Mouse (Mus musculus) left cerebral cortex, postnatal 10 days (tissue): ENCODE data around the gene Nabp2. TPM values are rescaled to one million over a fixed set of nuclear protein-coding genes. Genes with fewer than 3 reads are reported as not detected.
A peak's percentile ranks its signal among the peaks of the same experiment; 100 is the strongest.

Source experiments
- DNase-seq, 2 experiments: peaks; one replicate each; pipeline ENCODE4 v3.0.0; 2021 to 2022; ENCODE audit warnings: low spot score in 2 of 2, mixed read lengths in 1 of 2; ENCODE audit errors: extremely low spot score in 1 of 2
- intact Hi-C: fragments of 180-260 bp; cut with DNase I; formaldehyde crosslinking; loops from one replicate; pipeline ENCODE4 v1.15.1; 2025
- total RNA-seq, 2 experiments: library from RNA; stranded (reverse); gene quantifications; 2 replicates each; pipeline ENCODE4 v1.2.3; 2021

The Nabp2 gene
- total RNA-seq: 10 to 100 TPM; 88.5 to 93.8 TPM

DNA sequence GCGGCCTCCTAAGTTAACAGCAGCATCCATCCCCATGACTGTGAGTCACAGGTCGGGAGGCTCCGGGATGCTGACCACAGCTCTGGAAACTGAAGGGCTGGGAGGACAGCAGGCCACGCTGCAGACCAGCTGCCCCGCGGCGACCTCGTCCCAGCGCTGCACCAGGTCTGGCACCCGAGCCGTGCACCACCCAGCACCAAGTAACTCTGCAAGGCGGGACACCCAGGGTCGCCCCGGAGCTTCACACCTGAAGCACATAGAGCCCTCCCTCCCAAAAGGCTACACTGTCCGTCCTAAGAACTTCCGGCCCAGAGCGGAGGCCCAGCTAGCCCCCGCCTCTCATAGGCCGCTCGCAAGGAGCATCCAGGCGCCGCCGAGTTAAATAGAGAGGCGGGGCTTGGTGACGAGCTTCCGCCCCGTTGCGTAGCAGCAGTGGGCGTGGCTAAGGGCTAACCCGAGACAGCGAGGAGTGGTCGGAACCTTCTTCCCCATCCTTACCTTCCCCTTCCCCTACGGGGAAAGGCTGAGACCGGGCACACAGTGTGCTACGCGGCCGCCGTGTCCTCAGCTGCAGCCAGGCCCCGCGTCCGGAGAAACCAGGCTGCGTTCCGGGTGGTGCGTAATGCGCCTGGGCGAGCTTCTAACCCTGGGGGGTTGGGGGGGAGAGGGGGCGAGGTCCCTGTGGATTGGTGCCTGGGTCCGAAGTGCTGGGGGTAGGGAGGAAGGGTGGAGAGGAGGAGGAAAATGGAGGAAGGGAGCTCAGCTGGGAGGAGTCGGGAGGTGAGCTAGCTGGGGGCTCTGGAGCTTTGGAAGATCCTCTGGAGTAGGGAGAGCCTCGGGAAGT lies at the start of gene Nabp2, which contains the start of gene Rnf41:
TSS of gene Nabp2 (minus strand) at position 282 of the 844 bp plus-strand sequence.
TSS of gene Rnf41 (plus strand) at position 447 of the 844 bp plus-strand sequence.
- DNase-seq: peak; percentile 96 to 98
- intact Hi-C loops: loop anchor here (5.0 kb wide), 1 partner anchor 46 kb away; the partner anchor contains the start of gene Smarcc2

DNA sequence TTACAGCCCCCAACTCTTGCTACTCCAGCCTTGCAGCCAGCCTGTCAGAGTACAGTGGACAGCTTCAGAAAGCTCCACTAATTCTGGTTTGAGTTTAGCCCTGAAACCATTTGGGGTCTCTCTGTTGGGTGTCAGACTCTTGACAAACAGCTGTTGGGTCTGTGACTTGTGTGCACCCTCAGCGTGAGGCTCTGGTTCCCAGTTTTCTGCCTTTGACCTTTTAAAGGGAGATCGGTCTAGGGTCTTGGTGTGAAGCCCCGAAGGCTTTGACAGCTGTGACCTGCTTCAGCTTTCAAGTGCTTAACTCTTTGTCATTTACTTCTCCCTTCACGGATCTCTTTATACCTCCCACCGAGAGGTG lies 49.0 kb upstream of the Nabp2 start:
- intact Hi-C loops: no loop called here

DNA sequence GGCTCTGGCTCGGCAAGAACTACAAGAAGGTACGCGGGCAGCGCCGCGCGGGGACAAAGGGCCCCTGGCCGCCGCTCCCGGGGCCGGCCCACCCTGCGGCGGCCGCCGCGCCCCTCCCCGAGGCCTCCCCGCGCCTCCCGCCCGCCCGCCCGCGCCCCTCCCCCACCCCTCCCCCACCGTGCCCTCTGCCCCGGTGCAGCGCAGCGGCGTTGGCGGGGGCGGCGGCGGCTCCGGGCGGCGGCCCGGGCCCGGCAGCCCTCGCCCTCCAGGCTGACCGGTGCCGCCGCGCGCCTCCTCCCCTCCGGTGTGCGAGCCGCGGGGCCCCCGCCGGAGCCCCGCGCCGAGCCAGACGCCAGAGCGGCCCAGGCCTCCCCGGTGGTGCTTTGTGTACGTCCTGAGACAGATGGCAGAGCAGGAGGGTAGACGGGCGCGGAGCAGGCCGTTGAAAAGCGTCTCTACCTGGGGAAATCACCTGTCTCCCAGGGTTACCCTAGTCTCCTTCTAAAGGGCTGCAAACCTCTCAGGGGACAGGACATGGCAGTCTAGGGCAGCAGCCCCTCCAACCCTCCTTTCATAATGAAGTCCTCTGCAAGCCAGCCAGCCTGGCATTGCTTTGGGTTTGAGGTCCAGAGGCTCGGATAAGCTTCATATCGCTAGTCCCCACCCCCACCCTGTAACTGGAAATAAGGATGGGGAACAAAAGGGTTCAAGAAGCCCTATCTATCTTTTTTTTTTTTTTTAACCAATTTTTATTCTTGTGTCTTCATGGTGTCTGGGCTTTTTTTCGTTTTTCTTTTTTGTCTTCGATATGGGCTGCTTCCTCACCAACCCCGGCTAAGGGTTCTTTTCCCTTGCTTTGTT lies 48.3 kb upstream of the Nabp2 start:
- peak in 1 of 2 experiments; percentile 62 for DNase-seq
- intact Hi-C loops: loop anchor here (5.0 to 10.0 kb wide), 3 partner anchors 47 to 125 kb away; partner anchors contain the start of genes Ankrd52, Cs, Nabp2 and Rnf41

More for the DNA sequence above, 49.0 kb upstream of the Nabp2 start:
- no peak for DNase-seq

DNA sequence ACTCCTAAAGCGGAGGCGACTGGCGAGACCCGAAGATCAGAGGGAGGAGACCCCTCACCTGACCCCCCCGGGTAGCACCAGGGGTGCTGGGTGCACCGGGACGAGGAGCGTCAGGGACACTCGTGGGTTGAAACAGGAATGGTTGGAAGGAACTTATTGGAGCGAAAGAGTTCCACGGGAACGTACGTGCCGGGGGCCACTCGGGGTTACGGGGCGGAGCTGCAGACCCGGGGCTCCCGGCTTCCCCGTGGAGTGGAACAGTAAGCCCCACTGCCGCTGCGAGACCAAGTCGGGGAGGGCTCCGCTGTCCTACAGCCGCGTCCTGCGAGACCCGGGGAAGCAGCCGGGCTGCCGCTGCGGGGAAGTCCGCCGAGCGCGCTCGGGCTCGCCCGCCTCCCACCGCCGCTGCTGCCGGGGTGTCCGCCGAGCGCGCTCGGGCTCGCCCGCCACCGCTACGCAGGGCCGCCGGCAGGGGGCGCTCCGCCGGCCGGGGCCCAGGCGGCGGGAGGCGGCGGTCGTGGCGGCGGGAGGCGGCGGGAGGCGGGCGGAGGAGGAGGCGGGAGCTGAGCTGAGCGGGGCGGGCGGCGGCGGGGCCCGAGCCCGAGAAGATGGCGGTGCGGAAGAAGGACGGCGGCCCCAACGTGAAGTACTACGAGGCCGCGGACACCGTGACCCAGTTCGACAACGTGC lies 47.6 kb upstream of the Nabp2 start, which contains the start of gene Smarcc2:
TSS of gene Smarcc2 (plus strand) at position 530 of the 690 bp plus-strand sequence.
- peak; percentile 72 to 93 for DNase-seq
- intact Hi-C loops: loop anchor here (5.0 to 10.0 kb wide), 3 partner anchors 47 to 124 kb away; partner anchors contain the start of genes Ankrd52, Cs, Nabp2 and Rnf41

DNA sequence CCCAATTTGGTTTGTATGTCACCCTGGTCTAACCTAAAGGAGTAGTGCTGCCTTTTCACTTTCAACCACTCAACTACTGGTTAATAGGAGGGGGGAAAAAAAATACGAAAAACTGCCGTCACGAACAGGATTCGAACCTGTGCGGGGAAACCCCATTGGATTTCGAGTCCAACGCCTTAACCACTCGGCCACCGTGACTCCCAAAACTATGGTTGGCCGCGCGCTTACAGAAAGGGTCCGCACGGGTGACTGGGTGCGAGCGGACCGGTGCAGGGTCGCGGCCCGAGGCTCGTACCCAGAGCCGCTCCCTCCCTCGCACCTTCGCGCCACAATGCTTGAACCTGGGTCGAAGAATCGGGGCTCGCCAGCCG lies 47.0 kb upstream of the Nabp2 start:
- intact Hi-C loops: loop anchor here (5.0 to 10.0 kb wide), 3 partner anchors 46 to 124 kb away; partner anchors contain the start of genes Ankrd52, Cs, Nabp2 and Rnf41

DNA sequence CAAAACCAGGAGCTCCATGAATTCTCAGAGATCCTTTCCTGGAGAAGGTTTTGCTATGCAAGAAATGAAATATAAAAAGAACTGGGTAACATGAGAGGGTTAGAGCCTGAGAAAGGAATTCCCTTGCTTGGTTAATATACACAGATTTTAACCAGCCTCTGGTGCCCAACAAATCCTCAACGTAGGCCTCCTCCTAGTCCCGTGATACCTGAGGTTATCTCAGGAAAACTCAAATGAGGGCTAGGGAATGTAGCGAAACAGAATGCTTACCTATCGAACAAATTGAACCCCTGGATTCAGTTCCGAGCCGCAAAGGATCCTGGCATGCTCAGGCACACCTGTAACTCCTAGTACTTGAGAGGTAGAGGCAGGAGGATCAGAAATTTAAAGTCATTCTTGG lies 46.4 kb upstream of the Nabp2 start:
- no peak for DNase-seq
- intact Hi-C loops: loop anchor here (5.0 to 10.0 kb wide), 3 partner anchors 45 to 123 kb away; partner anchors contain the start of genes Ankrd52, Cs, Nabp2 and Rnf41

More for the DNA sequence above, 47.0 kb upstream of the Nabp2 start:
- peak; percentile 82 to 89 for DNase-seq

DNA sequence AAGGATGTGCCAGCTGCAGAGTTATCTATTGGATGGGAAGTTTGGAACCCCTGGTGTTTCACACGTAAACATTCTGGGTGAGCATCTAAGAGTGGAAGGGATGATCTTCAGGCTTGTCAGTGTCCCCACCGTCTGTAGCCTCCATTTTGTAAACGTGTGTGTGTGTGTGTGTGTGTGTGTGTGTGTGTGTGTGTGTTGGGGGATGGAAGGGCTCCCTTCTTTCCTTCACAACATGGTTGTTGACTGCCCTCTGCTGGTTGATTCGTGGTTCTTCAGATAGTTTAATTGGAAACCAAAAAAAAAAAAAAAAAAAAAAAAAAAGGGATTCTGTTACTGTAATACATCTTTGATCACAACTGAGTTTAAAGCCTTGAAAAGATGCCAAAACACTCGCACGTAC lies 44.0 kb upstream of the Nabp2 start:
- intact Hi-C loops: loop anchor here (5.0 to 10.0 kb wide), 3 partner anchors 43 to 120 kb away; partner anchors contain the start of genes Ankrd52, Cs, Nabp2 and Rnf41
- peak; percentile 70 to 79 for DNase-seq

DNA sequence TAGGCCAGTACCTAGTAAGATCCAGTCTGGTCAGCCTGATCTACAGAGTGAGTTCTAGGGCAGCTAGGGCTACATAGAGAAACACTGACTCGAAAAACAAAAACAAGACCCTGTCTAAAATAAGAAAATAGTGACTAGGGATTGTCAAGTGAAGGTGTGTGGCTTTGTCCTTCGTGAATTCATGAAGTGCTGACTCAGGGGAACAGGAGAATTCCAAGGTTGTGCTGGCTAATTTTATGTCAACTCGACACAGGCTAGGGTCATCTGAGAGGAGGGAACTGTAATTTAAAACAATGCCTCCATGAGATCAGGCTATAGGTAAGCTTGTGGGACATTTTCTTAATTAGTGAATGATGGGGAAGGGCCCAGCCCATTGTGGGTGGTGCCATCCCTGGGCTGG lies 43.2 kb upstream of the Nabp2 start:
- intact Hi-C loops: loop anchor here (10.0 kb wide), 1 partner anchor 120 kb away; the partner anchor contains the start of gene Cs
- DNase-seq: no peak

DNA sequence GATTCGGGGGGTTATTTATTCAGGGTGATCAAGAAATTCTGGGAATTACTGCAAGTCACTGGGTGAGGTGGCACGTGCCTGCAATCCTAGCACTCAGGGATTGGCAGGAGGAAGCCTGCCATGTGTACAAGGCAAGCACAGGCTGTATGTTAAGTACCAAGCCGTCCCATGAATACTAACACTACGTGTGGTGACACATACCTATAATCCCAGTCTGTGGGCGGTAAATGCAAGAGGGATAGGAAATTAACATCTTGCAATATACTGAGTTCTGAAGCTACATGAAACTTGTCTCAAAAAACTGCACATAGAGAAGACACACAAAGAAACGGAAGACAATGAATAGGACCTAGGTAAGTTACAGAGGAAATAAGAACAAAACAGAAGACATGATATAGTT lies 39.7 kb upstream of the Nabp2 start:
- DNase-seq: no peak
- intact Hi-C loops: loop anchor here (10.0 kb wide), 1 partner anchor 116 kb away; the partner anchor contains the start of gene Cs

DNA sequence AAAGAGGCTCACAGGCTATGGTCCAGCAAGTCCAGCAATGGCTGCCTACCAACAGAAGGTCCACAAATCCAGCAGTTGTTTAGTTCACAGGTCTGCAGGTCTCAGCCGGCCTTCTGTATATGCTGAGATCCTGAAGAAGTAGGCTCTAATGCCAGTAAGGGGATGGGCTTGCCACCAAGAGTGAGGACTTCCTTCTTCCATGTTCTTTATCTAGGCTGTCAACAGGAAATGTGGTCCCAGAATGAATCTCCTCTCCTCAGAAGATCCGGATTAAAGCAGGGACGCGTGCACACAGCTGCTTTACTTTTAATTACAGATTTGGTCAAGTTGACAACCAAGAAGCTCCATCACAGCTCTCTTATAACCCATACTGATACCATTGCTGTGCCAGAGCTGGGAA lies 34.1 kb upstream of the Nabp2 start:
- intact Hi-C loops: no loop called here
- DNase-seq: no peak

DNA sequence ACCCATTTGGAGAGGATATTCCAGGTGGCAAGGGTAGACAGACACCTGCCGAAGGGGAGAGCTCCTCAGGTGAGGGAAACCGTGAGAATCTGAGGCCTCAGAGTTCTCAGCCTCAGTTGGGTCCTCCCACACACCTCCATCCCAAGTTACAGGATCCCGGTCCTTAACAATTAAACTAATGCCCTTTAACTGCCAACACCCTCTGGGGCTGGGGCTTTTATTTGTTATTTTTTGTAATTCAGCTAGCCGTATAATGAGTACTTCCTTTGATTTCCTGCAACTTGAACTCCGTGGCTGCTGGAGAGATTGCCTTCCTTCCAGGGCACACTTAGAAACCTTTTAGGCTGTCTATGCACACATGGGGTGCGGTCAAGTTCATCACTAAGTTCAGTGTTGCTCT lies 33.1 kb upstream of the Nabp2 start:
- DNase-seq: no peak
- intact Hi-C loops: no loop called here

DNA sequence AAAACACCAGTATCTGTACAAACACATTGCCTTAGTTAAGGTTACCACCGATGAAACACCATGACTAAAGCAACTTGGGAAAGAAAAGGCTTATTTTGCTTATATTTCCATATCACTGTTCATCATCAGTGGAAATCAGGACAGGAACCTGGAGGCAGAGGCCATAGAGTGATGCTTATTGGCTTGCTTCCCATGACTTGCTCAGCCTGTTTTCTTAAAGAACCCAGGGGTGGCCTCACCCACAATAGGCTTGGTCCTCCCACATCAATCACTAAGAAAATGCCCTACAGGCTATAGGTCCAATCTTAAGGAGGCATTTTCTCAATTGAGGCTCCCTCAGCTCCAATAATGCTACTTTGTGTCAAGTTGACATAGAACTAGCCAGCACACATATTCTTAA lies 31.4 kb upstream of the Nabp2 start:
- DNase-seq: no peak
- intact Hi-C loops: no loop called here

DNA sequence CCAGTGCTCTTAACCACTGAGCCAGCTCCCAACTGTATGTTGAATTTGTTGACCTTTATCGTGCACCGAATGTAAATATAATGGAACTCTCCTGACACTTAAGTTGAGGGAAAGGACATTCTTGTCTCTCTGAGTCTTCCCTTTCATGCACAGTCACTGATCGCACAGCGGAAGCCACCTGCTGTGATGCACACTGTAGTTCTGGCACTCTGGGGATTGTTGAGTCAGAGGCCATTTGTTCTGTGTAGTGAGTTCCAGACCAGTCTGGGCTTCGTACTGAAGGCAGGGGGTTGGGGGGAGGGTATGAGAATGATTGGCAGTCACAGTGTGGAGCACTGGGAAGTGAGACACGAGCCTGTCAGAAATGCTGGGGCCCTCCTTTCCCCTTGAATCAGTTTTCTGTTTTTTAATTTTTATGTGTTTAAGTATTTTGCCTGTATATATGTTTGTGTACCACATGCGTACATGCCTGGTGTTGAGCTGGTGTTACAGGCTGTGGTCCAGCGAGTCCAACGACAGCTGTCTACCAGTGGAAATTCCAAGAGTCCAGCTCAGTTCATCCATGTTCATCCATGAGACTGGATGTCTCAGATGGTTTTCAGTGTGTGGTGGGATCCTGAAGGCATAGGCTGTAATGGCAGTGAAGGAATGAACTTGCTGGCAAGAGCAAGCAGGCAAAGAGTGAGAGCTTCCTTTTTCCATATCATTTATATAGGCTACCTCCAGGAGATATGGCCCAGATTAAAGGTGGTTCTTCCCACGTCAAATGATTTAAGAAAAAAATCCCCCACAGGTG lies 30.2 kb upstream of the Nabp2 start:
- no peak for DNase-seq
- intact Hi-C loops: no loop called here

DNA sequence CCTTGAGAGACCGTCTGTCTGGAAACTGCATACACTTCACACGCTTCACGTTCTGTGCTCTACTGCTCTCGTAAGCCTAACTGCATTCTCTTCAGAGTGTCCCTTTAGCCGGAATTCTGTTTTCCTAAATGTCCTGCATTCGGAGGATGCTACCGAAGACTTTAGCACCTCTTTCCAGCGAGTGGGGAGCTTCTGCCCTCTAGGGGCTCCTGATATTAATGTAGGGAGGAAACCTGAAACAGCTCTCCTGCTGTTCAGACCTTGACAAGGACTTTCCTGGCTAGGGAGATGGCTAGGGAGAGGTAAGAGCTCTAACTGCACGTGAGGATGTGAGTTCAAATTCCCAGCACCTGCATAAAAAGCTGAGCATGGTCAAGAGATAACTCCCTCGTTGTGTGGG lies 29.1 kb upstream of the Nabp2 start:
- intact Hi-C loops: no loop called here
- no peak for DNase-seq

DNA sequence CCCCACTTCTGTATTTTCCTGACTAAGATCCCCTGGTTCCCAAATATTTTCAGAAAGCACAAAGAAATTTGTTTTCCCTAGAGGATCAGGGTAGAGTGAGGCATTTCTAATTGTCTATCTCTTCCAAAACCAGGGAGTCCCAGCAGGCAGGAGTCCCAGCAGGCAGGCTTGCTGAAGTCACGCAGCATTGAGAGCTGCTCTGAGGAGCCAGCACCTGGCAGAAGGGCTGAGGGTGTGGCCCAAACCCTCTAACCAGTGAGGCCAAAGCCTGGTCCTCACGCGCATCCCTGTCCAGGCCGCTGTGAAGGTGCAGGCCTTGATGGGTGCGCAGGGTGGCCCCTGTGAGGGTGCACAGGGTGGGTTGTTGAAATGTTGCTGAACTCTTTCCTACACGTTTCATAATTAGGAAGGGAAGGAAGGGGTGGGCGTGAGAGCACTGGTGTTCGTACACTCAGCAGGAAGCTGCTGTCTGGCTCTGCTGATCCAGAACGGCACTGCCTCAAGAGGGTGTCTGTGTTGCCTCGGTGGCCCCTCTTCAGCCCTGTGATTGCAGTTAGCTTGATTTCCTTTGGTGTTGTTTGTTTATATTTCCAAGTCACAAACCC lies 27.5 kb upstream of the Nabp2 start:
- peak in 1 of 2 experiments; percentile 45 for DNase-seq
- intact Hi-C loops: no loop called here

DNA sequence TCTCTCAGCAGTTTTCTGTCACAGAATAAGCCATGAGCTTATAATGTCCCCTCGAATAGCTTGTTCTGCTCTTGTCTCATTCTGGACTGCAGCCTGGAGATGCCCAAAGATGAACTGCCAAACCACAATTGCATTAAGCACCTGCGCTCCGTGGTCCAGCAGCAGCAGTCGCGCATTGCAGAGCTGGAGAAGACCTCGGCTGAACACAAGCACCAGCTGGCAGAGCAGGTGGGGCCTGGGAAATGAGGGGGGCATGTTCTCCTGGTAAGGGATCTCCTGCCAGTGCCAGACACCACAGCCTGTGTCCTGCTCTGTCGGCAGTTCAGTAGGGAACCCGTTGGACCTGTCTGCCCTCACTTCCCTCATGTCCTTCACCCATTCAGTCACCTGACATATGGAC lies 25.1 kb upstream of the Nabp2 start:
- DNase-seq: no peak
- intact Hi-C loops: no loop called here

DNA sequence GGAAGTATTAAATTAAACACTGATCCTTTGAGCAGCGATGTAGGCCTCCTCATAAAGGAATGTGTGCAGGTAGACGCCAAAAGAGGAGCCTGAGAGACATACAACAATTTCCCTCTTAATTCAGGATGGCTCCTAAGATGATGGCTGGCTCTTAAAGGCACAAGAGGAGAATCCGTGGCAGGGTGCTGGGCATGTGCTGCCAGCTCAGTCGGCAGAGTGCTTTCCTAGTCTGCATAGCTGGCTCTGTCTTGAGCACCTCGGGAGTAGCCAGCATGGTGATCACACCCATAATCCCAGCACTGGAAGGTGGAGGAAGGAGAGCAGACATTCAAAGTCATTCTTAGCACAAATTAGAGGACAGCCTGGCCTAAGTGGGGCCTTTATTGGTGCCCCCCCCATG lies 24.6 kb upstream of the Nabp2 start:
- intact Hi-C loops: no loop called here
- no peak for DNase-seq
